Mouse (Mus musculus) CD4-positive helper T cell, adult 2 months (primary cell): Measurements from ENCODE around the gene Phkg1.

Experiments used
- DNase-seq: peaks from one replicate; pipeline ENCODE4 v3.0.0-alpha.2; 2012; ENCODE audit warnings: low read depth, missing footprints, low spot score

The Phkg1 gene

GRCm38 (mm10) chr5:129844848-129845247, 53.5 kb downstream of the Phkg1 start:
- DNase-seq = no peak
